Mouse (Mus musculus): ENCODE results near the gene AW209491. TPM values are rescaled to one million over a fixed set of nuclear protein-coding genes. Genes with fewer than 3 reads are reported as not detected.

The AW209491 gene
- polyA plus RNA-seq (2012; rRNA removed), result 0.95 and 1.6 TPM in 2 replicates

DNA sequence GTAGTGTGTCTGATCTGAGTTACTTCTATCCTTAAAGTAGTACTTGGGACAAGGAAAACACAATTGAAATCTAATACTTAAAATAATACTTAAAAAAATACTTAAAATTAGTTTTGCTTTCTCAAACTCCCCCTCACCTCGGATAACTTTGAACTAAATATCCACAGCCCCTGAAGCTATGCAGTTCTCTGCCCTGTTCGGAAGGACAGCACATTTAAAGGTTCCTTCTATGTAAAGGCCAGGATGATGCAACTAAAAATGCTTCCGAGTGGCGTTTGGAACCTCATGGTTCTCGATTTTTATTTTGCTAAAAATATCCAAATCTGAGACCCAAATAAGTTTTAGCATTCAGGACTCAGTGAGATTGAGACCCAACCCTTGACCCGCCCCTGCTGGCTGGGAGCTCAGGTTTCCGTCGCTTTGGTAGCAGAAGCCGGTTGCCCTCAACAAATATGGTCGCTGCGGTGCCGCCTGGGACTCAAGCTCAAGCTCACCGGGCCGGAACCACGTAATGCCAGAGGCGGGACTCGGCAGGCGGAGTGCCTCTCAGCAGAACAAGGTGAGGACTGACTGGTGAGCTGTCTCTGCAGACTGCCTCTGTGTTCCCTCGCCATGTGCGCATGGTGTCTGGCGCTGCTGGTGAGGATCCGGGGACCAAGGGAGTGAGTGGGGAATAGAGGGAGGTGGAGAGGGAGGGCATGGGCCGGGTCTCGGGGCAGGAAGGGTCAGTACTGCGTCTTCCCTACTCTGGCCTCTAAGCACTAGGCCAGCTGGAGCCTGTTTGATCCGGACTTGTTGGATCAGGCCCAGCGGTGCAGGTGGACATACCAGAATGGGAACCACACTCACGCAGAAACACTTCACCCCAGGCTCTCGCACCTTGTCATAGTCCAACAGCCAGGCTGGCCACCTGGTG lies at the start of gene AW209491:
Gene AW209491, plus strand, starts transcription at position 429 of the 916 bp plus-strand sequence.
- TF ChIP-seq CTCF (IDR thresholded peaks at IDR 0.05; ENCODE audit: extremely low read depth, insufficient read length, insufficient replicate concordance, low read depth, low read length) (0 out of 2 replicates have a peak, but pooled peaks have one; percentile 16), POLR2A (IDR thresholded peaks at IDR 0.05; ENCODE audit: low read depth, low read length) (peak; percentile 56; the same call in 1 of the 2 replicates)
- no peaks in the 10 kb centered on the region for H3K27me3 ChIP-seq (ENCODE audit: control insufficient read depth, insufficient read depth, low read length)
- no peaks in the 10 kb centered on the region for H3K4me1 ChIP-seq (ENCODE audit: control insufficient read depth, insufficient read depth, insufficient read length, low read length)
- H3K4me3 ChIP-seq (ENCODE audit: low read depth, low read length), result peak within 1 kb of the TSS; percentile 83
- peaks cover 18% of the 10 kb centered on the region for H3K36me3 ChIP-seq (ENCODE audit: control insufficient read depth, insufficient read depth, low read length)
- 1% methylated on average over 29 of the region's 29 CpGs for WGBS
- H3K27ac ChIP-seq (ENCODE audit: insufficient read depth, low read depth, low read length), result no peak within 1 kb of the TSS

DNA sequence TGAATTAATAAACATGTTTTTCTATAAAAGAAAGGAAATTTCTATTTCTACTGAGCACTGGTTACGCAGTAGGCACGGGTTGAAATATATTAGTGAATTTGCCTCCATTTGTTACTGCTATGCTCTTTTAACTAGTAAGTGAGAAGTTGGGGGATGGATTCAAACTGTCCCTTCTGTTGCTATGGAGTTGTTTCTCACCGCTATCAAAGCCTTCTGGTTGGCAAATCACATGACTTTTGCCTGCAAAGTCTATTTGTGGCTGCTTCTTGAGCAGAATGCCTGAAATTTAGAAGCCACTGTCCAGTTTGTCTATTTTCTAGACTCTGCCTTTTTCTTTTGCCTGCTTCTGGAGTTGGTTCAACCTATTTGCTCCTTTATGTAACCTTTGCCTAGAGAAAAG lies 49.6 kb upstream of the AW209491 start:
- no peak for TF ChIP-seq CTCF (IDR thresholded peaks at IDR 0.05; ENCODE audit: extremely low read depth, insufficient read length, insufficient replicate concordance, low read depth, low read length)
- no peak for TF ChIP-seq POLR2A (IDR thresholded peaks at IDR 0.05; ENCODE audit: low read depth, low read length)
- Histone ChIP-seq H3K4me3 (ENCODE audit: low read depth, low read length) (no peak overlapping the region), H3K36me3 (ENCODE audit: control insufficient read depth, insufficient read depth, low read length) (no peaks in the 10 kb centered on the region), H3K27ac (ENCODE audit: insufficient read depth, low read depth, low read length) (no peak overlapping the region), H3K4me1 (ENCODE audit: control insufficient read depth, insufficient read depth, insufficient read length, low read length) (no peaks in the 10 kb centered on the region), H3K27me3 (ENCODE audit: control insufficient read depth, insufficient read depth, low read length) (no peaks in the 10 kb centered on the region)
- WGBS, result 78% methylated on average over 3 of the region's 3 CpGs

DNA sequence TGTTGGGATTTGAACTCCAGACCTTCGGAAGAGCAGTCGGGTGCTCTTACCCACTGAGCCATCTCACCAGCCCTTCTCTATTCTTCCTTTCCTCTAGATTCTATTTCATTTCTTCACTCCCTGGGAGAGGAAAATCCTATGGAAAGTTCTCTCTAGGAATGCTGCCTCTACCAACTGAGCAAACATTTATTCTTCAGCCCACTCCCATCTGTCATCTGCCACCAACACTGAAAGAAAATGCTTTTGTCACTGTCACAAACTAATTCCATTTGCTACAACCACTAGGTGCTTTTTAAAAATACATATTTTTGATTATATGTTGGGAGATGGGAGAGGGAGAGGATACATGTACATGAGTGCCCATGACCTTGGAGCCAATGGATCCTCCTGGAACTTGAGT lies 27.2 kb upstream of the AW209491 start:
- no peak overlapping the region for H3K27ac ChIP-seq (ENCODE audit: insufficient read depth, low read depth, low read length)
- TF ChIP-seq CTCF (IDR thresholded peaks at IDR 0.05; ENCODE audit: extremely low read depth, insufficient read length, insufficient replicate concordance, low read depth, low read length), result no peak
- TF ChIP-seq POLR2A (IDR thresholded peaks at IDR 0.05; ENCODE audit: low read depth, low read length), result no peak
- H3K27me3 ChIP-seq (ENCODE audit: control insufficient read depth, insufficient read depth, low read length), result no peaks in the 10 kb centered on the region
- no peaks in the 10 kb centered on the region for H3K36me3 ChIP-seq (ENCODE audit: control insufficient read depth, insufficient read depth, low read length)
- 89% methylated on average over 2 of the region's 2 CpGs for WGBS
- no peaks in the 10 kb centered on the region for H3K4me1 ChIP-seq (ENCODE audit: control insufficient read depth, insufficient read depth, insufficient read length, low read length)
- H3K4me3 ChIP-seq (ENCODE audit: low read depth, low read length), result no peak overlapping the region

DNA sequence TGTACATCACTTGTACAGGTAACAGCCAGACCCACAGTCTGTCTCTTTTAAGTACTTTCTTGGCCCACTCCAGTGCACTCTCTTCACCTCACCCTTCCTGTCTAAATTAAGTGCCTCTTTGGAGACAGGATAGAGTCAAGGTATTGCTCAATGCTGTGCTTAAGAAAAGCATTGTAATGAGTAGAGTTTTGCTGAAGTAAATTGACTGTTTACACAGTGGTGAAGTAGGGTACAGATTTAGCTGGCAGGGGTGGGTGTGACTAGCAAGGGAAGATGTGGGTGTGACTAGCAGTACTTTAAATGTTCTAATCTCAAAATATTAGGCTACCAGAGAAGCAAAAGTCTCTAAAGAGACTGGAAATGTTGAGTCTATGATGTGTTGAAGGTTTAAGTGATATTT lies 22.3 kb upstream of the AW209491 start:
- Histone ChIP-seq H3K27me3 (ENCODE audit: control insufficient read depth, insufficient read depth, low read length) (no peaks in the 10 kb centered on the region), H3K4me1 (ENCODE audit: control insufficient read depth, insufficient read depth, insufficient read length, low read length) (no peaks in the 10 kb centered on the region), H3K4me3 (ENCODE audit: low read depth, low read length) (no peak overlapping the region), H3K36me3 (ENCODE audit: control insufficient read depth, insufficient read depth, low read length) (peaks cover 4% of the 10 kb centered on the region; the same call in 1 of the 2 replicates), H3K27ac (ENCODE audit: insufficient read depth, low read depth, low read length) (no peak overlapping the region)
- no peak for TF ChIP-seq POLR2A (IDR thresholded peaks at IDR 0.05; ENCODE audit: low read depth, low read length)
- no peak for TF ChIP-seq CTCF (IDR thresholded peaks at IDR 0.05; ENCODE audit: extremely low read depth, insufficient read length, insufficient replicate concordance, low read depth, low read length)

DNA sequence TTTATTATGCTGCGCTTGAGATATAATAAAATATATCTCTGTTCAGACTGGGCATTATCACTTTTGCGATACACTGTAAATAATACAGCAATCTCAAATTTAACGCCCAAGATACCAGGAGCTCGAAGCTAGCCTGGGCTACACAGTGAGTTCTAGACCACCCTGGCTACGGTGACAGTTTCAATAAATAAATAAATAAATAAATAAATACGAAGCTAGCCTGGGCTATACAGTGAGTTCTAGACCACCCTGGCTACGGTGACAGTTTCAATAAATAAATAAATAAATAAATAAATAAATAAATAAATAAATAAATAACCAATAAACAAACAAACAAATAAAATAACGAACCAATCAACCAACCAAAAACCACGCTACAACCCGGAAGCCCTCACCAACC lies 17.5 kb upstream of the AW209491 start:
- WGBS, result 2% methylated on average over 10 of the region's 10 CpGs
- no peak for TF ChIP-seq CTCF (IDR thresholded peaks at IDR 0.05; ENCODE audit: extremely low read depth, insufficient read length, insufficient replicate concordance, low read depth, low read length)
- no peak for TF ChIP-seq POLR2A (IDR thresholded peaks at IDR 0.05; ENCODE audit: low read depth, low read length)
- Histone ChIP-seq H3K4me1 (ENCODE audit: control insufficient read depth, insufficient read depth, insufficient read length, low read length) (peaks cover 3% of the 10 kb centered on the region; the same call in 1 of the 2 replicates), H3K36me3 (ENCODE audit: control insufficient read depth, insufficient read depth, low read length) (peaks cover 19% of the 10 kb centered on the region), H3K27me3 (ENCODE audit: control insufficient read depth, insufficient read depth, low read length) (no peaks in the 10 kb centered on the region), H3K4me3 (ENCODE audit: low read depth, low read length) (peak overlapping the region; percentile 99), H3K27ac (ENCODE audit: insufficient read depth, low read depth, low read length) (peak overlapping the region; percentile 69)

DNA sequence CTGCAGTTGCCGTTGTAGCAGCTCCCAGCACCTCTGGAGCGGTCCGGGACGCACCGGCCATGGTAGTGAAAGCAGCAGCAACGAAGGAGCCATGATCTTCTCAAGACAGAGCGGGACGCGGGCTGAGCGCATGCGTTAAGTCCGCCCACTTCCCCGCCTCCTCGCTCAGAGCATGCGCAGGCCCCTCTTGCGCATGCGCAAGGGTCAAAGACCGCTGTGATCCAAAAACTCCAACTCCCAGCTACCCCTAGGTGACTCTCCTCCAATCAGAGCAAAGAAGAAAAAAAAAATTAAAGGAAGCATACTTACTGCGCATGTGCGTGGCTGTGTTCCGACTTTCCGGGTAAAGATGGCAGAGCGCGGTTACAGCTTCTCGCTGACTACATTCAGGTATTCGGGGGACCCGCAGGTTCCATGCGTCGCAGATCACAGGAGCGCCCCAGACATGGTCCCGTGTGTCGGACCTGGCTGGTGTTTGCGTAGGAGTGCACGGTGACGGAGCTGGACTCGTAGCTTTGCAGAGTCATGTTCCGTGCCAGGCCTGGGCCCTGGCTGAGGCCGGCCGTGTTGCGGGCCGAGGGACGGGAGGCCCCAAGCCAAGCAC lies 16.9 kb upstream of the AW209491 start, which contains the start of the genes Mrpl32 and Psma2:
Gene Mrpl32, minus strand, starts transcription at position 240 of the 604 bp plus-strand sequence.
Gene Psma2, plus strand, starts transcription at position 315 of the 604 bp plus-strand sequence.
- Histone ChIP-seq H3K36me3 (ENCODE audit: control insufficient read depth, insufficient read depth, low read length) (peaks cover 21% of the 10 kb centered on the region), H3K4me1 (ENCODE audit: control insufficient read depth, insufficient read depth, insufficient read length, low read length) (peaks cover 3% of the 10 kb centered on the region; the same call in 1 of the 2 replicates), H3K4me3 (ENCODE audit: low read depth, low read length) (peak within 1 kb of the TSS; percentile 99), H3K27me3 (ENCODE audit: control insufficient read depth, insufficient read depth, low read length) (no peaks in the 10 kb centered on the region), H3K27ac (ENCODE audit: insufficient read depth, low read depth, low read length) (peak within 1 kb of the TSS; percentile 85)
- TF ChIP-seq POLR2A (IDR thresholded peaks at IDR 0.05; ENCODE audit: low read depth, low read length), result peak; percentile 77
- no peak for TF ChIP-seq CTCF (IDR thresholded peaks at IDR 0.05; ENCODE audit: extremely low read depth, insufficient read length, insufficient replicate concordance, low read depth, low read length)
- WGBS, result under 1% methylated on average over 42 of the region's 42 CpGs

DNA sequence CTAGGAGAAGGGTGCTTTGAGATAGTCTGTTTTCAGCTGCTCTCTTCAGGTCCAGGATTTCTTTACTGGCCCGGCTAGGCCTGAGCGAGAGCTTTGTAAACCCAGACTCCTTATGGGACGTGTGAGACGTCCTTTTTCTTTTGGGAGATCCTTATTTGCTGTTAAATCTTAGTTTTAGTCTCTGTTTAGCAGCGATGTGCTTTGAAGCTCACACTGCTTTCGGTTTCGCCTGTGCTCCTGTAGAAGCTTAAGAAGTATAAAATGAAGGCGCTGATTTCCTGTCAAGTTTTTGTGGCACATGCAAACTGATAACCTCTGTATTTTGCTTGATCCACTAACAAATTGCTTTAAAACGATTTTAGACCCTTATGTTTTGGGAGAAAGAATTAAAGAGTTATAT lies 16.4 kb upstream of the AW209491 start:
- peak overlapping the region; percentile 85 for H3K27ac ChIP-seq (ENCODE audit: insufficient read depth, low read depth, low read length)
- no peak for TF ChIP-seq CTCF (IDR thresholded peaks at IDR 0.05; ENCODE audit: extremely low read depth, insufficient read length, insufficient replicate concordance, low read depth, low read length)
- TF ChIP-seq POLR2A (IDR thresholded peaks at IDR 0.05; ENCODE audit: low read depth, low read length), result no peak
- WGBS, result under 1% methylated on average over 9 of the region's 9 CpGs
- H3K27me3 ChIP-seq (ENCODE audit: control insufficient read depth, insufficient read depth, low read length), result no peaks in the 10 kb centered on the region
- H3K4me3 ChIP-seq (ENCODE audit: low read depth, low read length), result peak overlapping the region; percentile 99
- peaks cover 24% of the 10 kb centered on the region for H3K36me3 ChIP-seq (ENCODE audit: control insufficient read depth, insufficient read depth, low read length)
- H3K4me1 ChIP-seq (ENCODE audit: control insufficient read depth, insufficient read depth, insufficient read length, low read length), result peaks cover 3% of the 10 kb centered on the region; the same call in 1 of the 2 replicates

All from small intestine, adult 2 months (tissue).